Mouse (Mus musculus) hematopoietic stem cell, adult 5-6 weeks (primary cell): Measurements from ENCODE around the gene Ezh1. TPM values are rescaled to one million over a fixed set of nuclear protein-coding genes. Genes with fewer than 3 reads are reported as not detected.

ENCODE experiments used
- ATAC-seq, 2 experiments: fragments of 125-278 bp in 1 of 2; replicated peaks in 1 of 2; 2 replicates each; pipeline ENCODE4 v1.8.0; 2016 to 2017; ENCODE audit warnings: inconsistent platforms in 2 of 2, mild to moderate bottlenecking in 2 of 2, moderate number of reproducible peaks in 2 of 2, low read depth in 1 of 2, moderate TSS enrichment in 1 of 2; ENCODE audit not compliant: low FRiP score in 2 of 2, poor library complexity in 2 of 2, severe bottlenecking in 2 of 2, insufficient read depth in 1 of 2, low TSS enrichment in 1 of 2
- total RNA-seq: library from RNA; stranded (forward); fragments of 172-1452, 232-1000 nt; gene quantifications from 2 replicates; pipeline ENCODE4 v1.2.3, GENCODE M21; 2017

Ezh1 gene
- total RNA-seq, 1 experiment from 2014 or later, result 45.0 TPM

DNA sequence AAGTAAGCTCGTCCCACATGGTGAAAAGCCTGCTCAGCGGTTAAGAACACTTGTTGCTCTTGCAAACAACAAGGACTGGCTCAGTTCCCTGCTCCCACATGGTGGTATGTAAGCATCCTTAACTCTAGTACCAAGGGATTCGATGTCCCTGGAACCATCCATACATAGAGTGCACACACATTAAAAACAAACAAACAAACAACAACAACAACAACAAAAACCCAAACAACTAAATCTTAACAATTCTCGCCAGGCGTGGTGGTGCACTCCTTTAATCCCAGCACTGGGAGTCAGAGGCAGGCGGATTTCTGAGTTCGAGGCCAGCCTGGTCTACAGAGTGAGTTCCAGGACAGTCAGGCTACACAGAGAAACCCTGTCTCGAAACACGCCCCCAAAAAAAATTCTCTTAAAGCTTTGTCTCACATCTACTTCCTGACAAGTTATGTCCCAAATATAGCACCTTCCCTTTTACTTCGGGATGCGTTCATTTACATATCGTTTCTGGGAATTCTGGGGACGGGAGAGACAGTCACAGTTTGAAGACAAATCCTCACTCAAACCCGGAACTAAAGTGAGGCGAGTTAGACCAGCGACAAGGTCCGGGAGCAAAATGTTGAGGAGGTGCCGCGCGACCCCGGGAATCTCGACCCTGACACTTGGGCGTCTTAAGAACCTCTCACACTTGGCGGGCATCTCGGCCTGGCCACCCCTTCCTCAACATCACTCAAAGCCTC lies 765 bp downstream of the Ezh1 start:
- ATAC-seq, result no peak

DNA sequence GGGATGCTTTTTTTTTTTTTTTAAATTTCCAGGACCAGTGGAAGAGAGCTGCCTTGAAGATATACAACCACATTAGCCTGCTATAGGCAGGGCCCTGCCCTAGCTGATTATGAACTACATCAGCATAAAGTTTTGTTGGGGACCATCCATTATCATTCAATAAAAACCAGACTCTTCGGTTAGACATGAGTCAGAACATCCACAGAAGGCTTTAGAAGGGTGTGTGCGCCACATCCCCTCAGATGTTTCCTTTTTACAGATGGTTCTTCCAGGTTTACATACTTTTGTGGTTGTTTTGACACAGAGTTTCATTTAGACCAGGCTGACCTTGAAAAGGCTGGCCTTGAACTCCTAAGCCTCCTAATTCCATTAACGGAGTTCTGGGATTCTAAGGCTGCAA lies 1.9 kb downstream of the Ezh1 start:
- no peak for ATAC-seq

DNA sequence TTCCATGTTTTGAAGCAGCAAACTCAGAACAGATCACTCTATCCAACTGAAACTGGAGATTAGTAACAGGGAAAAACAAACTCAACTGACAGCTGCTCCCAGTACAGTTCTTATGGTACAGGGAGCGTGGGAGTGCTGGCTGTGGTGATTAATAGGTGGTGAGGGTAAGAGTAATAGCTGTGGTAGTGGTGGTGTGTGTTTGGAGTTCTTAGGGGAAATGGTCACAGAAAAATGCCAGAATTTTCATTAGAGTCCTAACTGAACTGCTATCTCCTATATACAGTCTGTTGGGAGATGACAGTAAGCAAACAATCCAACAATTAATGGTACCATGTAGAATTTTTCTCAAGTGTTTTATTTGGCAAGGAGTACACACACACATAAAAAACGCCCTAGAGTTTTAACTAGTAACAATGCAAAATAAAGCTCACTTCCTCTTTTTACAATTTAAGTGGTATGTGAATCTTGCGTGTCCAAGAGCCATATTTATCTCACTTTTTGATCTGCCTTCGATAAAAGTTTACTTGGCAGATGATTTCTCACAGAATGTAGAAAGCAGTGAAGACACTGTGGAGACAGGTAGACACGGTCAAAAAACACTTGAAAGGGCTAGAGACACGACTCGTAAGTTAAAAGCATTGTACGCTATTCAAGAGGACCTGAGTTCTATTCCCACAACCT lies 4.8 kb downstream of the Ezh1 start:
- ATAC-seq, result peak; percentile 5 to 42; a peak in 1 of 4 replicates

DNA sequence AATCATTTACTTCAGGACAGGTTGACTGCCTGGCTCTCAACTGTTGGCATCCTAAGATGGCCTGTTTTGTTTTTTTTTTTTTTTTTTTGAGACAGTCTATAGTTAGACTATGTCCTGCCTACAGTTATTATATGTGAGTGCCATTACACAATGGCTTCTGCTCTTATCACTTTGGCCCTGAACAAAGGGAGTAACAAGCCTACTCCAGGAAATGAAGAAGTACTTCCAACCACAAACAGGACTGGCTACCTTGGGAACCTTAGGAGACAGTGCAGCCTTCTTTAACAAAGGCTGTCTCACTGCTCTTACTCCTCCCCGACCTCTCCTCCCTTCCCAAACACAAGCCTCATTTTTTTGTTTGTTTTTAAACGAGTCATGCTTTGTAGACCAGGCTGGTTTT lies 5.4 kb downstream of the Ezh1 start:
- no peak for ATAC-seq

DNA sequence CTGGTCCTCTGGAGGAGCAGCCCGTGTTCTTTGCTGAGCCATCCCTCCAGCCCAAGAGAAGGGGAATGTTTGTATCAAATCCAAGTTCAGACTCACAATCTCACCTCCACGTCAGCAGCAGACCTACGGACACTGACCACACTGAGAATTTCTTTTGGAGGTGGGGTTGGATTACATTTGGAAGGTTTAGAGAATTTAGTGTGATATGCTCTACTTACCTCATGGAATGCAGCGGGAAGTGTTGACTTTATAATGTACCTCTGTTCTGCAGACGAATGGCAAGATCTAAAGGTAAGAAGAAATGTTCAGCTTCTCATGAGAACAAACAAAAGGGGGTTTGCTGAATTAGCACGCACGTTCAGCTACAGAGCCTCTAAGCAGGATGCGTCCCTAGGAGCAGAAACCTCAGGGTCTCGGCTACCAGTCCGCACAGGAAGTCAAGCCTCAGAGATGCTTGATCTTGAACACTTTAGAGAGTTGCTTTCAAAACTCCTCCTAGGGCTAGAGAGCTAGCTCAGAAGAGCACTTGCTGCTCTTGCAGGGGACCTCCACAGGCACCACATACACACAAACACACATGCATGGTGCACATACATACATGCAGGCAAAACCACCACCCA lies 7.7 kb downstream of the Ezh1 start:
- ATAC-seq, result no peak

DNA sequence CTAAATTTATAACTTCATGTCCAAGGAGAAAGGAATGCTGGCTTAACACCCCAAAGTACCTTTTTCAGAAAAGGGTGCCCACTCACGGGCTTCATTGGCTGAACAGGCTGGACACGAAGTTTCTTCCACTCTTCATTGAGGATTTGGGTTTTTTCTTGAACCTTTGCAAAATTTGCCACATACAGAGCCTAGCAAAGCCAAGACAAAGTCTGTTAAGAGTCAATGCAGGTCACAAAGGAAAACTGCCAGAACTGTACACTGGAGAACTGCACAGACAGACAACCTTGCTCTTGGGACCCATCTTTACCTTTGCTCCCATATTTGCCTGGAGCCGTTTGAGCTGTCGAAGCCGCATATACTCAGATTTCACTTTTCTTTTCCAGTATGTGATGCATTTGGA lies 9.3 kb downstream of the Ezh1 start:
- no peak for ATAC-seq

DNA sequence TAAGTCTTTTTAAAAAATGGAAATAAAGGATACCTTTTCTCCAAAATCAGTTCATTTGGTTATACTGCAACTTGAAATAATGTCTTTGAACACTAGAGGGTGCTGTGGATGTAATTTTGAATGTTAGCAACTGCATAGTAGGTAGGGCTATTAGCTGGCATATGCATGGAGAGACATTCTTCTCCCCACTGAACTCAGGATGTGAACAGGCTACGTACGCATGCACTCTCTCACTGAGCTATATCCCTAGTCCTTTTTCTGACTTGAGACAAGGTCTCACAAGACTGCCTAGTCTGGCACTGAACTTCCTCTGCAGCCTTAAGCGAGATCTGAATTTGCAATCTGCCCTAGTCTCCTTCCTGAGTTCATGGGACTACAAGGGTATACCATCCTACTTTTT lies 14.3 kb downstream of the Ezh1 start:
- ATAC-seq, result peak; percentile 67 to 71

DNA sequence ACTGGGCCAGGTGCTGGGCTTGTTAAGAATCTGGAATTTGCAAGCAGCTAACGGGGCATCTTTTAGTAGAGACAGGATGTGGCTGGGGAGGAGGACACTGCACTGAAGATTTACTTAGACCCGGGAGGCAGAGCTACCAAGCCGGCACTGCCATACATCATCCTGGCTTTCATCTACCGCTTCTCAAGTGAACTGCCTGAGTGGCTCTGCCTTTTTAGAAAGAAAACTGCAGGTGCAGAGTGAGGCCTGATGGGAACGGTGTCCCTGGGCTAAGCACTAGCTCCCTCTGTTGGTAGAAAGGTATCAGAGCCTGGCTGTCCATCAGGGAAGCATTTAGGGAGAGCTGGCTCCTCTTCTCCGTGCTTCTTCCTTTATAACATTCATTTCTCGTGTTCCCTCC lies 25.3 kb downstream of the Ezh1 start:
- peak in 1 of 2 experiments; percentile 56; a peak in 1 of 4 replicates for ATAC-seq

DNA sequence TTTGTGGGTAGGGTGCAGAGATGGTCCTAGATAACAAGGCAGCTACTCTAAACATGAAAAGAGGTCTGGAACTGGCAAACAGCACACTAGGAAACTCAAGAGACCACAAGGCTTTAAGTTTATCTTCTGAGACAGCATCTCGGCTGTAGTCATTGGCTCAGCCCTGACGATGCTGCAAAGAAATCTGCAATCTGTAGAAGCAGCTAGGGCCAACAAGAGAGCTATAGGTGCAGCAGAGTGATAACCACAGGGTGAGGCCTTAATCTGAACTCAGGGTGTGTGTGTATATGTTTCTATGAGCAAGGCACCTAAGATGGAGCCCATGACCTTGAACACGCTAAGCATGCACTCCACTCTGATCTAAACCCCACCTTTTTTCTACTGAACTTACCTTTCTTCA lies 26.7 kb downstream of the Ezh1 start:
- no peak for ATAC-seq

DNA sequence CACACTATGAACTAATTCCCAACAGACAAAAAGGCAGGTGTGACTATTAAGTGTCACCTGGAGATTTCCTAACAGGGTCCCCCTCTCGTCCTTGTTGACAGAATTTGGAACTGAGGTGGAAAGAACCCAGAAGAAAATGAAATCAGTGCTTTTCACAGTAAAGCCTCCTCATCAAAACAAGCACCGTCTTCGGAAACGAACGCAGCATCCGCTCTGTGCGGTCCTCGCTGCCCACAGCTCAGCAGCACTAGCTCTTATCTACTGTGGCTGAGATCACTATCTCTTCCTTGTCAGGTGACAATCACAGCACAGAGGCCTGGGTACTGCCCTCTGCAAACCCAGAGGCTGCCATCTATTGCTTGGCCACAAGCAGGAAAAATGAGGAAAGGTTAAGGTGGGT lies 30.1 kb downstream of the Ezh1 start:
- no peak for ATAC-seq

DNA sequence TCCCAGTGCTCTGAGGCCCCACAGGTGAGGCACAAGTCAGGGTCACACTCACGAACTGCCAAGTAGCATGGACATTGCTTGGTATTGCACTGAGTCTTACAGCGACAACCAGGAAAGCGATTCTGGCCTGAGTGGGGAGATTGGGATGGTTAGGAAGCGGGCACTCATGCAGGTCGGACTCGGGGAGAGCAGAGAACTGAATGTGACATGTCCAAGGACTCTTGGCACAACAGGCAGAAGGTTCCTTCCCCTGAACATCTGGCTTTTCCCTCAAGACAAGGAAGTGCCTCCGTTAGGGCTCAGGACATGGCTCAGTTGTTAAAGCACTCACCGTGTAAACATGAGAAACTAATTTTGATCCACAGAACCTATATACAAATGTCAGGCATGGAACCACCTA lies 30.7 kb downstream of the Ezh1 start:
- ATAC-seq, result no peak

DNA sequence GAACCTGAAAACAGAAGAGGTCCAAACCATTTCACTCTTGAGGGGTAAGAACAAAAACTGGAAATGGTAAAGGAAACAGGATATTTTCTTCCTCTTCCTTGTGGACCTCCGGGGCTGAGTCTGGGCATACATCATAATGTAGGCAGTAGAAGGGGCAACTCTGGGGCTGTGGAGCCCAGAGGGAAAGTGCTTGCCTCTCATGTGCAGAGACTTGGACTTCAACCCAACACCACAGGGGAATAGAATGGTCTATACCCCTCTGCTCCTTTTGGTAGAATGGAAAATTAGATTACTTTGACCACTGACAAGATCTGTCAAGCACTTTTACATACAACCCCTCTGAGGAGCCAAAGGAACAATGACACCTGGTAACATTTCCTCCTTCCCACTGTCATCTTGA lies 31.2 kb downstream of the Ezh1 start:
- no peak for ATAC-seq

DNA sequence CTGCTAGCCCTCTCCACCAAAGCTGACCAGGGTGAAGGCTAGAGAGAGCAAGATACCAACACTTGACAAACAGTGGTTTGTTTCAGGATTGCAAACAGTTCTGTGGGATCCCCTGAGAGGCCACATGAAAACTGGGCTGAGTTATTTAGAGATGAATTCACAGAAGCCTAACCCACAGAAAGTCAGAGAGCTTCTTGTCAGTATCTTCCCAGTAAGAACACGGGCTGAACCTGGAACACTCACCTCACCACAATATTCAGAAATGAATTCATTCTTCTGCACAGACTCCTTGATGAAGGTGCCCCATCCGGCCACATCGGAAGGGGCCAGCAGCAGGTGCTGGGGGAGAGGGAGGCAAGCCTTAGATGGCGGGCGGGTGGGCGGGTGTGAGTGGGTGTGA lies 31.6 kb downstream of the Ezh1 start:
- ATAC-seq, result no peak

DNA sequence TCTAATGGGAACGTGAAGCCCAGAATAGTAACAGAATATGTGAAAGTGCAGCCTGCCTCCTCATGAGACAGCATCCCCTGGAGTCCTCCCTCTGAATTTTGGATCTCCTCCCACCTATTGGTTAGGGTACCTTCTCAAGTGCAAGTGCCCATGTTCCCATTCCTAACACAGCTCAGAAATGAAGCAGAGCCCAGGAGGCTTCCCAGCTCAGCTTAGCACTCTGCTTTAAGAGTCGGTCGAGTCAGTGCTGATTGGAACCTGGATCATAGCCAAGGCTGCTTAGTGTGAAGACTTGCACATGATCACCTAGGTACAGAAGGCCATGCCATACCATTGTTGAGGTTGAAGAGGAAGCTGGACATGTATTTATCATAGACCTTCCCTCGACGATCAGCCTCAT lies 32.1 kb downstream of the Ezh1 start:
- ATAC-seq, result no peak

DNA sequence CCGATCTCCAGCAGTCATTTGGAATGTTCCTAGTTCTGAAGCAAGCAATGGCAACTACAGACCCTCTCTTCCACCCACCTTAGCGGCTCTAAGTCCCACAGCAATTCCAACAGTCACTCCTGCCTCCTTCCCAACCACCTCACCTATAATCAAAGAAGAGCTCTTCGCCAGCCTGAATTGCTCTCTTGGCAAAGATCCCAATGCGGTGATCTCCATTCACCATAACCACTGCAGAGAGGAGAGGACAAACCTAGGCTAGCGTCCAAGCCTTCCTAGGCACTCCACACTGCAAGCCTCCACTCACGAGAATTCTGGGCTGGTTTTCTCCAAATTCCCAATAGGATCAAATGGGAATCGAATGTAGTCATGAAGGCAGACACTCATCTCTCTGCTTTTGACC lies 33.2 kb downstream of the Ezh1 start:
- no peak for ATAC-seq

DNA sequence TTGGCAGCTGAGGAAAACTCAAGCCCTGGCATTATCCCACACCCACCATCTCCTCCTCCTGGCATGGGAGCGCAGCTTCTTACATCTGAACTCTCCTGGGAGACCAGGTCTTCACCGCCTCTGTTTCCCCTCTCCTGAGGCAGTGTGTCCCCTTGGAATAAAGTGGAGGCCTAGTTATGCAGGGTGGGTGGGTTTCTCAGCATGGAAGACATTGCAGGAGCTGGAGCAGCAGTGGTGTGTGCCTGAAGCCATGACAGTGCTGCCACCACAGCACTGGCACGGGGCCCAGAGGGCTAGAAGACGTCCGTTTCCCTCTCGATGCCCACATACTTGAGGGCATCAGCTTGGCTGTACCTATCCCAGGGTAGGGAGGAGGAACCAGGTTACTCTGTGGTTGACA lies 33.6 kb downstream of the Ezh1 start:
- ATAC-seq, result no peak

DNA sequence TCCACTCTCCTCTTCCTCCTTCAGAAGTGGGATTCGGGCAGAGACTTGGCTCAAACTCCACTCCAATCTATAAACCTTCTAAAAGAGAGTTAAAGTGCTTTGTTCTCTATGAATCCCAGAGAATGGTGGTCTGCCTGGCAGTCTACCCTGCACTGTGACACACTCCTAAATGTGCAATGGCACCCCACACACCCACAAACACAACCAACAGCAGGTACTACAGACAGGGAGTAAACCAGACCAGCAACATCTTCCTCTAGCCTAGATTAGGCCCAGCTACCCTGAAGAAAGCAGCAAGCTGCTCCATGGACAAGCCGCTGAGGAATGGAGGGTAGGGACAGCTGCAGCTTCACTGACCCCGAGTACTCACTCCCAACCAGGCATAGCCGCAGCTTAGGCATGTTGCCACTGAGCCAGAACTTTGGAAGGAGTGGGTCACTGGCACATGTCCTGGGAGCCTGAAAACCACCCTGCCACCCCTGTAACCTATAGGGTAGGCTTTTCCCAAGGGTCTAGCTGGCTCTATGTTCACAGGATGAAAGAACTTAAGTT lies 34.3 kb downstream of the Ezh1 start:
- ATAC-seq, result no peak
